Mouse (Mus musculus) hindlimb bud, embryonic 11.5 days (tissue): Measurements from ENCODE around the gene Mapkapk2.

ENCODE experiments used
- DNase-seq: peaks from one replicate; pipeline ENCODE4 v3.0.0-alpha.2; 2012; ENCODE audit warnings: low read depth, low spot score; ENCODE audit errors: extremely low spot score

Mapkapk2 gene

DNA sequence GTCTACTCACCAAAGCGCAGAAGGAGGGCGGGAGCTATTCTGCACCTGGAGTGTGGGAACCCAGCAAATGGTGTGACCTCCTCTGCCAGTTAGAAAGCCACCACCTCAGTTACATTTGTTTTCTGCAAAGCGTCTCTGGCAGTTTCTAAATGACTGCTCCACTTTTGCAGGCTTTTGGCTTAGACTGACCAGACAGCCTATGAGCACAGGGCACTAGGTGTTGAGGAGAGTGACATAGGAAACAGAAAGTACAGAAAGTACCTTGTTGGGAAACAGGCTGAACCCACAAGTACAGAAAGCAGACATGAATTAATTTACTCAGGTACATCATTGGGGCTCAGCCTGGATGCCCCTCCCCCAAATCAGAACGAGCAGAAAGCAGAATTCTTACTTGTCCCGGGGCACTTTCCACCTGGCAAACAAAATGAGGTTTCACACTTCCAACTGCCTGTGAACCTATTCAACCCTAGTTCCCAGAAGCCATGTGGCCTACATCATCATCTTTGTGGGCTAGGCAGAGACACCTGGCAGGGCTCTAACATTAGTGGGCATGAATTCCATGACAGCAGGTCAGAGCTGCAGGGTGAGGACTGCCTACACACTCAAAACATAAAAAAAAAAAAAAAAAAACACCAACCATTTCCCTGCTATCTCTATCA lies 74.9 kb downstream of the Mapkapk2 start:
- no peak for DNase-seq

DNA sequence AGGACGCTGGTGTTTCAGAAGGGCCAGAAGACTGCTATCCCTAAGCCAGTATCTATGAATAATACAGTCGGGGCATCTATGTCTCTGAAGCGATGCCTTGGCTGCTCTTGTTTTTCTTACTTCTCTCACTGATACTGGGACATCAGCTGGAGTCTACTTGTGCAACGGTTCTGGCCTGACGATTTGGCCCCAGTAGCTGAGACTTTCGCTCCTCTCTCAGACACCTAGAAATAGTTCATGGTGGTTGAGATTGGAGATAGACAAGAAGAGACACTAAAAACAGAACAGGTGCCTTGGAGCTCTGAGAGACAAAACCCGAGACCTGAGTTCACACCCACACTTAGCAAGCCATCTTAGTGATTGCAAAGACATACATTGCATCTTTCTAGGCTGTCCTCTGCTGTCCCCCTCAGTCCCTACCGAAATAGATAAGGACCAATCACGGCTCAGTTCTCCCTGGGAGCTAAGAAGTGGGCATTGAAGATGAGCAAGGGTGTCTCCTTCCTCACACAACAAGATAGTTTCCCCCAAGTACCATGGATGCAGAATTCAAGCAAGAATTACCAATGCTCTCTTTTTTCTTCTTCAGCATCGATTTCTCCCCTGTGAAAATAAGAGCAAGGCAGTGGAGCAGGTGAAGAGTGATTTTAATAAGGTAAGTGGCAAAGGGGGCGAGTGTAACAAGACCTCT lies 75.6 kb downstream of the Mapkapk2 start:
- no peak for DNase-seq

DNA sequence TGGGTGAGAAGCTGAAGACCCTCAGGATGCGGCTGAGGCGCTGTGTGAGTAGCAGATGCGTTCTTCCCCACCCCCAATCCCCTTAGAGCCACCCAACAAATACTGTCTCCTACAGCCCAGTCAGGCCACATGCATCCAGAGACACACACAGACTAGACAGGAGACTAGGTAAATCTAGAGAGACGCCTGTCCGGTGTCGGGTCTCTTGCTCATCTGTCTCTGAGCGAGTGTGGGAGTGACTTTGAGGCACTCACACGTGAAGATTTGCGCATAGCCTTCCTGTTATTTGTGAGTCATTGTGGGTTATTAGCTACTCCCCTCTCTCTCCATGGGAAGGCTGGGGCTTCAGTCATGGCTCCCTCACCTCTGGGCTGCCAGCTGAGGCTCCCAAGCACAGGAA lies 76.2 kb downstream of the Mapkapk2 start:
- no peak for DNase-seq

DNA sequence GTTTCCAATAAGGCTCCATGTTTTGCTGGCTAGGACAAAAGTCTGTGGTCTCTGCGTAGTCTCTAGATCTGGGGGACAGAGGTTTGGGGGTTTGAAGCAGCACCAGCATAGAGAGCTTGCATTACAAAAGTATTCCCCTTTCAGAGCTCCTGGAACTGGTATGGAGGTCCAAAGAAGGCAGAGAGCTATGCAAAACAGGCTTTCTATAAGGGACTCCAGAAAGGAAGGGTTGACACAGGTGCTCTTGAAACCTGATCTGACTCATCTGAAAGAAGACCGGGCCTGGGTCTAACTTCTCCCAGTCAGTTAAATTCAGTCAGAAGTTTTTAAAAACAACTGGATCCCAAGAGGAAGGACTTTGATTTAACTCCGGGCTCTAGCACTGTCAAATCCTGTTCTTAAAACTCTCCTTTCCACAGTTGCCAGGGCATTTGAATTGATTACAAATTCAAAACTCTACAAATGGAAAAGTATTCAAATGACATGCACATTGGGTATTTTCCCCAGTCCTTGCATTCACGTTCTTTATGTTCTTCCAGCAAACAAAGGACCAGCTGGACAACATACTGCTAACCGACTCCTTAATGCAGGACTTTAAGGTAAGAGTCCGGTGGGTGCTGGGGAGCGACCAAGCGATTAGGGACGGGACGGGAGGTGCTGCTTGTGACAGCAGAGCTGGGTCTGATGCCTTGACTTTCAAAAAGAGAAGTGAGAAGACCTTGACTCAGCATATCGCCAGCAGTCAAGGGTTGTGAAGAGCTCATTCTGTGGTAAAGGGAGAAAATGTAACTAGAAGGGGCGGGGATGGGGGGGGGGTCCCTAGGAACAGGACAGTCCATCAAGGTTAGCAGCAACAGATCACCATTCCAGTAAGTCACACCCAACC lies 77.0 kb downstream of the Mapkapk2 start:
- no peak for DNase-seq

GRCm38 (mm10) chr1:131019492-131020098 lies 78.0 kb downstream of the Mapkapk2 start, which contains the start of gene Il10:
TSS of gene Il10 (plus strand) at chr1:131019845.
- DNase-seq, result no peak

- no peak for DNase-seq
These were observed 81.7 kb downstream of the Mapkapk2 start for GRCm38 (mm10) chr1:131015879-131016278.

- DNase-seq, result no peak
These were observed 82.3 kb downstream of the Mapkapk2 start for GRCm38 (mm10) chr1:131015281-131015680.

DNA sequence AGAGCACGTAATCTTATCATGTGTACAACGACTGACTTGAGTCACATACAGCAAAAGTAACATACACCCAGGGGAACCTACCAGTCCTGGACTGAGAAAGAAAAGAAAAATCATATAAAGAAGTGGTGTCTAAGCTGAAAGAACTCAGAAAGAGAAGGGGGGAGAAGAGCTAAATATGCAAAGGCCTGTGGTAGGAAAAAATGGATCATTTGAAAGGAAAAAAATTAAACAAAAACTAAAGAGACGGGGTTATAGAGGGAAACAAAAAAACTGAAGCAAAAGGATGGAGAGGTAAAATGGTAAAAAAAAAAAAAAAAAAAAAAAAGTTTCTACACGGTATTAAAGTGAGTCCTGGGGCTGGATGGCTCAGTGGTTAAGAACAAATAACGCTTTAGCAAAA lies 83.7 kb downstream of the Mapkapk2 start:
- DNase-seq, result no peak

DNA sequence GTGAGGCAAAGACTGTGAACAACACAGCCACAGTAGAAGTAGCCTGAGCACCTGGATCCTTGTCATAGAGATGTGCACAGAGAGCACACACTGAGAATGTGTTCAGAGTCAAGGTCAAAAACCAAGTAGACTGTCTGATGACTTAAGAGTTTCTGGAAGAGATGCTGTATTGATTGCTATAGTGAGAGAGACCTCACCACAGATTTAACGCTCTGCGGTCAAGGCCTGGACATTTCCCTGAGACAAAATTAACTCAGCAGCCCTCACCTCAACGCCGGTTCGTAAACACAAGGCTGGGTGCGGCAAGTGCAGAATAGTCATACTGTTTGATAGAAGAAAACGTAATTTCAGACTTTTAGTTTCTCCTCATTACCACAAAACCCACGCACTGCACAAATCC lies 85.1 kb downstream of the Mapkapk2 start:
- DNase-seq, result no peak

- no peak for DNase-seq
These were observed 87.1 kb downstream of the Mapkapk2 start for GRCm38 (mm10) chr1:131010201-131011153.

GRCm38 (mm10) chr1:131006069-131006468 lies 91.6 kb downstream of the Mapkapk2 start:
- no peak for DNase-seq
